Mouse (Mus musculus) spleen, adult 2 months (tissue): ENCODE results near the gene Urb2.

ENCODE experiments used
- CTCF ChIP-seq: fragments of 200-500 bp; IDR thresholded peaks from 2 replicates; pipeline ENCODE4 v1.5.1; 2011; ENCODE audit warnings: mild to moderate bottlenecking, inconsistent platforms; ENCODE audit not compliant: insufficient read depth, insufficient read length, insufficient replicate concordance; ENCODE audit errors: extremely low read depth
- POLR2A ChIP-seq: fragments of 200-500 bp; IDR thresholded peaks from 2 replicates; pipeline ENCODE4 v1.6.1; 2011; ENCODE audit warnings: low read depth, low read length, inconsistent platforms

- TF ChIP-seq POLR2A (no peak), CTCF (no peak)
Observed at GRCm38 (mm10) chr8:123978926-123979325, 42.4 kb upstream of the Urb2 start.
